Mouse (Mus musculus) hindlimb bud, embryonic 11.5 days (tissue): Measurements from ENCODE around the gene Tas2r140.

ENCODE experiments used
- DNase-seq: peaks from one replicate; pipeline ENCODE4 v3.0.0-alpha.2; 2012; ENCODE audit warnings: low read depth, low spot score; ENCODE audit errors: extremely low spot score

Gene Tas2r140

DNA sequence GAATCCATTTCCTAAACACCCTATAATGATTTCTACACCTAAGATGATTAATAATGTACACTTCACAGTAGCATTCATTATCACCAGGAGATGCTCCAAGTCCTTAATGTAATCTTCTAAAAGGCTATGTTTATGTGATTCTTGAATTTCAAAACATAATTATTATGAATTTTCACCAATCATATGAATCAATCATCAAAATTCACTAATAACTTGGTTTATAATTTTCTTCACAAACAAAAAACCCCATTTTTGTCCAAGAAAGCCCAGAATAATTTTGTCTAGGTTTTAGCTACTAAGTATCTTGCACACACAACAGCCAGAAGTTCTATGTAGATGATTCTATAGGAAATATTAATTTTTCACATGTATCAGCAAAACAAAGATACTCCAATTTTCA lies at the start of gene Tas2r140:
Gene Tas2r140, minus strand, starts transcription at position 101 of the 400 bp plus-strand sequence.
- no peak for DNase-seq

DNA sequence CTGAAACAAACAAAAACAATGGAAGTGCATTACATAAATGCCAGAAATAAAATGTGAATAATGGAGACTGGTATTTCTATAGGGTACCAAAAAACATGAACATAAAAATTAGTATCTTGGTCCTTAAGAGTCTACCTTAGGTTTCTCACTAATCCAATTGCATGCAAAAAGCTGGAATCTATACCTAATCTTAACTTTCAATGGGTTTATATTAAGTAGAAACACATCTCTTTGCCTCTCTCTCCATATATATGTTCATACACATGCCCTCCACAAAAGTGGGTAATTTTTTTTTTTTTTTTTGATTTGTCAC lies 48.9 kb upstream of the Tas2r140 start, which contains the start of gene Smim10l1:
Gene Smim10l1, plus strand, starts transcription at position 301 of the 313 bp plus-strand sequence.
- DNase-seq = no peak

DNA sequence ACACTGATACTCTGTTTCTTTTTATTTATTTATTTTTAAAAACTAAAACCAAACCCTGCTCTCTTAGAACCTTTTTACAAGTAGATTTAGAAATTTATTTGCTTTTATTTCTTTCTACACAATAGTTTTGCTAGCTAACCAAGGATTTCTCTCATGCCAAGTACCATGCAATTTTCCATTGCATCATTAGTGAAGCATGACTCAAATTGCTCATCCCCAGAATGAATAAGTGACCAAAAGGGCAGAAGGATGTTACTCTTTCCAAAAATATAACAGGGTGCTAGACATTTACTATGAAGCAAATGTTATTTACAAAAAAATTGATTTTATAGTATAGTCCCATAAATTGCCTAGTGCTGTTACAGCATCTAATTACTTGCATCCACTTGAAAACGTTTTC lies 46.8 kb upstream of the Tas2r140 start:
- DNase-seq = no peak

DNA sequence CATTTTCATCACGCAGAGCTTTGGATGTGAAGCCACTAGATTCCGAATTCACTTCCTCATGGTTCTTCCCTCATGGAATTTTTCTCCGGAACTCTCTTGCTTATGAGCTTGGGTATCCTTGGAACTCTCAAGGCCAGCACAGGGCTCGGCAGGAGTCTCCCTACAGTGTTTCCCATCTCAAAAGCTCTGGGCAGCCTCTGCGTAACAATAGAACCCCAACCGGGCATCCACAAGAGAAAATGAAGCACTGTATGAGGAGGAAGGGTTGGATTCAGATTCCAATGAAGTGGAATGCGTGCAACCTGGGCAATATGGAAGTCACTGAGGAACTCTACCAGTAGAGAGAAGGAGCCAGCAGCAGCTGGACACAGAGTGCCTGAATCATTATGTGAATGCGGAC lies 36.6 kb upstream of the Tas2r140 start:
- DNase-seq = no peak

DNA sequence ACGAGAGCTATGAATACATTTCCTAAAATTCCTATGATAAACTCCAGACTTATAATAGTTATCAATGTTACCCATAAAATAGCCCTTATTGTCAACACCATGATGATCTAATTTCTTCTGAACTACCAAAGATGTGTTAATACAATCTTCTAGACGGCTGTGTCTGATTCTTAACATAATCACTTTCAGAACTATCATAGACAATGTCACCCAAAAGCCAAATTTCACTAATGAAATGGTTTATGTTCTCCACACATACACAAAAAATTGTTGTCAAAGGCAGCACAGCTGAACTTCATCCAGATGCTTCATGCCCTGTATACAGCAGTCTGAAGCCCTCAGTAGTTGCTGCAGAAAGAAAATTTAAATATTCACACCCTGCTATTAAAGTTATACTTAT lies 18.6 kb downstream of the Tas2r140 start, which contains the start of gene Tas2r103:
Gene Tas2r103, minus strand, starts transcription at position 101 of the 400 bp plus-strand sequence.
- no peak for DNase-seq
